Mouse (Mus musculus) left cerebral cortex, postnatal 4 days (tissue): ENCODE measurements around the gene Zmiz1. TPM values are rescaled to one million over a fixed set of nuclear protein-coding genes. Genes with fewer than 3 reads are reported as not detected.

Experiments used
- DNase-seq: peaks from one replicate; pipeline ENCODE4 v3.0.0-alpha.2; 2022
- intact Hi-C: fragments of 180-260 bp; cut with DNase I; formaldehyde crosslinking; loops from one replicate; pipeline ENCODE4 v1.15.1; 2025
- total RNA-seq, 2 experiments: library from RNA; stranded (reverse); gene quantifications; 2 replicates each; pipeline ENCODE4 v1.2.3; 2021

The Zmiz1 gene
- total RNA-seq, 2 experiments from 2014 or later: 149 to 152 TPM

DNA sequence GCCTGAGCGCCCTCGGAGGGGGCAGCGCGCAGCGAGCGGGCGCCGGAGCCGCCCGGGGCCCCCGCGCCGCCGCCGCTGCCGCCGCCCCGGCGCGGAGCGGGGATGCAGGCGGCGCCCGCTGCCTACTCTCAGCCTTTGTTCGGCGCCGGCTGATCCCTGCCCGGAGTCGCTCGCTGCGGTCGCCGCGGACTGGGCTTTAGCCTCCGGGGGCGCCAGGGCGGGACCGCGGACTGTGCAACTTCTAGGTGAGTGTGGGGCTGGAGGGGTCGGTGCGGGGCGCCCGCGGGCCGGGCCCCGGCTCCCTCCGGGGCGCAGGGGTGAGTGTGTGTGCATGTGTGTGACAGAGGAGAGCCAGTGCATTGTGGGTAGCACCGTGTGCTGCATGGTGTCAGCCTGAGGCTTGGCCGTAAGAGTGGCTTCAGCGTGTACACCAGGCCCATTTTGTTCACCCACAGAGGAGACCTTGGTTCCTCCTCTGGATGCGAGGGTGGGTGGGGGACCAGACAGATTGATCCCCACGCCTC, 149.0 kb downstream of the Zmiz1 start:
- peak; percentile 47 for DNase-seq
- intact Hi-C loops: no loop called here

DNA sequence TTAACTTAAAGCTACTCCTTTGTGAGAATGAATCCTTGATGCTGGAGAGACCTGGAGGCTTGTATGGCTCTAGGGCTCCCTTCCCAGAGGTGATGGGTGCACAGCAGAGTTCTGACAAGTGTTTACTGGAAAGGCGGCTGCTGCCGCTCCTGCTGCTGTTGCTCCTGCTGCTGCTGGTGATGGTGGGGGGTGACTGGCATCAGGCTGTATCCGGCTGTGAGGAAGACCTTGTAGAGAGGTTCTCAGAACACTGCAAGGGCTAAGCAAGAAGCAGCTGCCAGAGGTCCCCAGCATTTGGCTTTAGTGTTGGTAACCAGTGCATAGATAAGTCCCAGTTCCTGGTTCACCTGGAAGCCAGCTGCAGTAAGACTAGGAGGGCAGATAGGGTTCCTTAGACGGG, 149.6 kb downstream of the Zmiz1 start:
- intact Hi-C loops: no loop called here
- no peak for DNase-seq

DNA sequence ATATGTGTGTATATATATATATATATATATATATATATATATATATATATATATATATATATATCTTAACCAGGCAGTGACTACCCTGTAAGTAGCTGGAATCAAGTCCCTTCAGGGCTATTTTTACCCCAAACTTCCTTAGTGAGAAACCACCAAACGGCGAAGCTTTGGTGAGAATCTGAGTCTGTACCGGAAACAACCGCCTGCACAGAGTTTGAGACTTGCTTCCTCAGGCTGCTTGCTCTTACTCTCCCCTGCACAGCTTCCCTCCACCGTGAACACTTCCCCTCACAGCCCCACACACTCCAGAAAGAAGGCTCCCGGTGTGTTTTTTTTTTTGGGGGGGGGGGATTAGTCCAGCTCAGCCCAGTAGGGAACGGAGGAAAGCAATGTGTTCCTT, 150.4 kb downstream of the Zmiz1 start:
- intact Hi-C loops: no loop called here
- DNase-seq: no peak

- DNase-seq: no peak
- intact Hi-C loops: no loop called here
Measured at GRCm38 (mm10) chr14:25610396-25611158, 151.6 kb downstream of the Zmiz1 start.

GRCm38 (mm10) chr14:25611159-25611697, 152.2 kb downstream of the Zmiz1 start:
- intact Hi-C loops: no loop called here
- no peak for DNase-seq

GRCm38 (mm10) chr14:25611815-25612698, 153.1 kb downstream of the Zmiz1 start:
- intact Hi-C loops: no loop called here
- no peak for DNase-seq

DNA sequence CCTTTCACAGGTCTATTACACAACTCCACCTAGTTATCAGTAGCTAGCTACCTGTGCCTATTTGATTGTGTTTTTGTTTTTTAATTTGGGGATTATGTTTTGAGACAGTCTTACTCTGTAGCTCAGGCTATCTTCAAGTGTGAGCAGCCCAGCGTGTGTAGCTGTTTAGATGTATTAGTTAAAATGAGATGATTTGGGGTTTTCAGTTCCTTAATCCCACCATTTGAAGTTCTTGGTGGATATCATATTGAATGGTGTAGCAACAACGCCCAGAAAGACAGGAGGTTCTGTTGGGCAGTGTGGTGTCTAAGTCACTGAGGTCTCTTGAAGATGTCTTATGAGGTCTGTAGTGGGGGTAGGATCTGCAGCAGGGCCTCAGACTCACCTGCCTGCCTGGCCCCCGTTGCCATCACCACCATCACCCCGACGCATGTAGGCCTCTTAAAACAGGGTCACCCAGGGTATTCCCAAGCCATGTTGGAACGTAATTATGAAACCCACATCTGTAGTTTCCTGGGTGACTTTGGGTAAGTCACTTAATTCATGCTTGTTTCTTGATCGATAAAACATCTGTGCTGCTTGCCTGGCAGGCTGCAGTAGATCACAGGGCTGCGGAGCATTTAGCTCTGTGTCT, 155.1 kb downstream of the Zmiz1 start:
- no peak for DNase-seq
- intact Hi-C loops: no loop called here

DNA sequence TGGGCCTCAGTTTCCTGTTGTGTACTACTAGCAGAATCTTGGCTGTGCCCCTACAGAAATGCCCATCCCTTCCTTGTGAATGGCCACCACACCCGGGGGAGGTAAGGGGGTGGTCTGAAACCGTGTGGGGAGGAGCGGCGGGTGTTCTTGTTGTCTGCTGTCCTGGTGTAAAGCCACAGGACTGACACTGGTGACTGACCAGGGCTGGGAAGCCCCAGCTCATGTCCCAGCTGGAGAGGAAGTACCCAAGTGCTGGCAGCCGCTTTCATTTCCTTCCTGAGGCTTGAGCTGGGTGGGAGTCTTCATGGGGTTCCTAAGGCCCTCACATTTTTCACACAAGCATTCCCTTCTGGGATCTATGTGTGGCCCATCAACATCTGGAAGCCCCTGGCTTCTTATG, 155.7 kb downstream of the Zmiz1 start:
- intact Hi-C loops: no loop called here
- no peak for DNase-seq

GRCm38 (mm10) chr14:25615602-25616001, 156.6 kb downstream of the Zmiz1 start:
- intact Hi-C loops: no loop called here
- DNase-seq: no peak

- intact Hi-C loops: no loop called here
- DNase-seq: no peak
Measured at GRCm38 (mm10) chr14:25616009-25616723, 157.2 kb downstream of the Zmiz1 start.

DNA sequence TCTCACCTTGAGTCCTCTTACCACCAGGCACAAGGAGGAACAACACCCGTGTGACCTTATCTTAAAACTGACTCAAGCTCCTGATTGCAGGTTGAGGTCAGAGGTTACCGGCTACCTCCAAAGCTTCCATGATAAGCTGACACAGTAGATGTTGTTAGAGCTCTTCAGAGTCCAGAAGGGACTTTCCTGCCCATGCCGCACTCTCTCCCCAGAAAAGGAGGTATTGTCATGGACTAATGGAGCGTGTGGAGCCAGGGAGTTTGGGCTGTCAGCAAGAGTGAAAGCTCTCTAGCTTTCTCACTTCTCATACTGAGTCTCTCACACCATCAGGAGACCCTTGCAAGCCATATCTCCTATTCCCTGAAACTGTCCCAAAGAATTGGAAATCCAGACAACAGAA, 158.3 kb downstream of the Zmiz1 start:
- intact Hi-C loops: no loop called here
- DNase-seq: no peak

DNA sequence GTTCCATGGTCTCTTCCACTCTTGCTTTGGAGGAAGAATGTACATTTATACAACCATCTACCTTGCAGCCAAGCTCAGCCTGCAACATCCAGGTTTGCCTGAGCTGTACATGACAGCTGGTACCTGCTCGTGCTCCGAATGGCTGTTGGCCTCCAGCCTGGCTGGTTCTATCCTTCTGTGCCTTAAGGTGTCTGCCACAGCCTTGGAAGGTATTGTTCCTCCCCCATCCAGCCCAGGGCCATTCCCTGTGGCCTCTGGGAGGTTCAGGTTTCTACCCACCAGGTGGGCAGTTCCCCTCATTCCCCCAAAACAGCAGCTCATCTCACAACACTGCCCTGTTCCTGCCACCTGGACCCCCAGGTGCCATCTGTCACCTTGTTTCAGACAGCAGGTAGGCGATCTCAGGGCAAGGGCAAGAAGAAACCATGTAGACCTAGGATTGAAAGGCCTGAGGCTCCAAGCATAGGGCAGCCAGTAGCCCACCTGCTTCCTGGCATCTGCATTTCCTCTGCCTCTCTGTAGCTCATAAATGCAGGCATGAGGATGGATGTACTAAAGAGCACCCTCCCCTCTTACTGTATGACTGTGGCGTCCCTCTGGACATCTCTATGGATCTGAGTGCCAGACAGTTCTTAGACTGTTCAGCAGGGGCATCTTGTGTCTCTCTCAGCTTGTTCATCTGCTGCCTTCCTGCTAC, 160.2 kb downstream of the Zmiz1 start:
- no peak for DNase-seq
- intact Hi-C loops: no loop called here

DNA sequence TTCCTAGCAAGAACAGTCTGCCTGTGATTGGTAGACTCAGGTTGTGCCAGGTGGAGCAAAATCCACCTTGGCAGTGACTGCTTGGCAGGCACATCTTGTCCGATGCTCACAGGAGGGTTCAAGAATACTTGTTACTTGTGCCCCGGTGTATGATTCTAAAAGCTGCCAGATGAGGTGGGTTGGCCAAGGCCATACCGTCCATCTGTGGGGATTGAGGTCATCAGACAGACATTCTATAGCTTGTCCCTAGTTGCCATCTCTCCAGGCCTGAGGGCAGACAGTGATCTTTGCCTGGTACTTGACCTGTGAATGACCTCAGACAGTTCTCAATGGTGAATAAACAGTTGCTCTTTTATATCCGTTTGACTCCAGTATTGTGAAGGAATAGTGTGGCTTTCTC, 161.8 kb downstream of the Zmiz1 start:
- intact Hi-C loops: no loop called here

DNA sequence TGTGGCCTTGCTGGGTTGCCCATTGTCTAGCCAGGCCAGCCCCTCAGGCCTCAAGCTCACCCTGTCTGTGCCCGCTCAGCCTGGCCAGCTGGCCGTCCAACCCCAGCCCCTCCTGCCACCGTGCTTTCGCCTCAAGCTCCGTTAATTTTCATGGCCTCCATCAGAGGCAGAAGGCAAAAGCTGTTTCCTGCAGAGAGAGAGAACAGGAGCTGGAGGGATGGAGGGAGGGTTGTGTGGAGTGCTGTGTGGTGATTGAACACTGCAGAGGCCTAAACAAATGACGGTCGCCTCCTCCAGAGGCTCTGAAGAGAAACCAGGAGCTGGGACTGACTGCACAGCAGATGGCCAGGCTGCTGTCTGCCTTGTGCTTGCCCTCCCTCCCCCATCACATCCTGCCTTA, 164.7 kb downstream of the Zmiz1 start:
- intact Hi-C loops: no loop called here
- DNase-seq: peak; percentile 68

More for the DNA sequence above, 161.8 kb downstream of the Zmiz1 start:
- DNase-seq: no peak

- DNase-seq: no peak
- intact Hi-C loops: no loop called here
Measured at GRCm38 (mm10) chr14:25624659-25625058, 165.7 kb downstream of the Zmiz1 start.

DNA sequence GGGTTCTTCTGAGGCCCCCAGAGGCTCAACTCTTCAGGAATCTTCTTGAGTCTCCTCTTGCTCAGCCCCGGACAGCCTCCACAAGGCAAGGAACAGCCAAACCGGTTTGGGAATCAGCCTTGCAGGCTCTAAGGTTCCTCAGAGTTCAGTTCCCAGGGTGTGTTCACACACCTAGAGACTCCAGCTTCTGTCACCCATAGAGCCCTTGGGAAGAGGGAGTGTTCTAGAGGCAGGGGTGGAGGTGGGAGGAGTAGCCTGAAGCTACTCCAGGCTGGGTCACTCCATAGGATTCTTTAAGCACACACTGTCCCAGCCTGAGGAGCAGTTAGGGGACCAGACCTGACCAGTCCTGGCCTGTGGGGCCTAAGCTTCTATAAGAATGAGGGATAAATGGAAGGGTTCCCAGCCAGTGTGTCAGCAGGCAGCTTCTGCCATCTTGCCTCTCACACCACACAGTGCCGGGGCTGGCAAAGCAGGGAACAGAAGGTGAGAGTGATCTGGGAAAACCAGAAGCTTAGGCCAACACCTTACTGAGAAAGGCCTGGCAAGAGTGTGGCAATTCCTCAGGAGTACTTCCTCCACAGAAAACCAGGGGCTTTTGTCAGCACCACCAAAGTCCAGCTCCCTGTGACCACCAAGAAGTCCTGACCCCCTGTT, 168.7 kb downstream of the Zmiz1 start:
- intact Hi-C loops: no loop called here
- no peak for DNase-seq

GRCm38 (mm10) chr14:25628448-25629099, 169.6 kb downstream of the Zmiz1 start:
- no peak for DNase-seq
- intact Hi-C loops: no loop called here

- no peak for DNase-seq
- intact Hi-C loops: no loop called here
Measured at GRCm38 (mm10) chr14:25629866-25630606, 171.1 kb downstream of the Zmiz1 start.
